Mouse (Mus musculus) urinary bladder, postnatal 36 days (tissue): ENCODE results near the gene Zfp94.

ENCODE experiments used
- DNase-seq, 2 experiments: peaks; one replicate each; pipeline ENCODE4 v3.0.0; 2022; ENCODE audit warnings: low spot score in 2 of 2, mixed read lengths in 1 of 2

The Zfp94 gene

GRCm38 (mm10) chr7:24316567-24317092 lies at the start of gene Zfp94:
Gene Zfp94, minus strand, starts transcription at chr7:24316666.
- DNase-seq = peak; percentile 90 to 95

DNA sequence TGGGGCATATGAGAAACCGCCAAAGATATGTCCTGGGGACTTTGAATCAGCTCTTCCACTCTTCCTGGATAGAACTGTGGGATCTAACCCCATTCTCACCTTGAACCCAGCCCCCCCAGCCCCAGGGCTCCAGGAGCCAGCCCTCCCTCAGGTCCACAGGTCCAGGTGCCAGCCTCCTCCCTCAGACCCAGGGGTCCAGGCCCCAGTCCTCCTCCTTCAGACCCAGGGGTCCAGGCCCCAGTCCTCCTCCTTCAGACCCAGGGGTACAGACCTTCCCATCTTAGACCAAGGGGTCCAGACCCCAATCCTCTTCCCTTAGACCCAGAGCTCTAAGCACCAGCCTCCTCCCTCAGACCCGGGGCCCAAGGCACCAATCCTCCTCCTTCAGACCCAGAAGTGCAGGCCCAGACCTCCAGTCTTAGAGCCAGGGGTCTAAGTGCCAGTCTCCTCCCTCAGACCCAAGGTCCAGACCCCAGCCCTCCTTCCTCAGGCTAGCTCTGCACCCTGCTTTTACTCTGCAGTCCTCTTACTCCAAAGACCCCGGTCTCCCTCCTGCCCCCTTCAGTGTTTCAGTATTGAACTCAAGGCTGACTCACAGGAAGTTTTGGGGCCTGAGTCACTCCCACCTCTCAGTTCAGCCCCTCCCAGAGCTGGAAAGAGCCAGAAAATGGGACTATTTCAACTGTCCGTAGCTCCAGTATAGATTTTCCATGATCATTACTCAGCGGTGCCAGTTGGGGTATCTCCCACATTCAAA lies 49.0 kb upstream of the Zfp94 start:
- DNase-seq = no peak

- DNase-seq = peak; percentile 79 to 84
These were observed 48.4 kb upstream of the Zfp94 start for GRCm38 (mm10) chr7:24364827-24365226.

- DNase-seq = no peak
These were observed 46.8 kb upstream of the Zfp94 start for GRCm38 (mm10) chr7:24363228-24363627.

- no peak for DNase-seq
These were observed 44.5 kb upstream of the Zfp94 start for GRCm38 (mm10) chr7:24361001-24361400.

DNA sequence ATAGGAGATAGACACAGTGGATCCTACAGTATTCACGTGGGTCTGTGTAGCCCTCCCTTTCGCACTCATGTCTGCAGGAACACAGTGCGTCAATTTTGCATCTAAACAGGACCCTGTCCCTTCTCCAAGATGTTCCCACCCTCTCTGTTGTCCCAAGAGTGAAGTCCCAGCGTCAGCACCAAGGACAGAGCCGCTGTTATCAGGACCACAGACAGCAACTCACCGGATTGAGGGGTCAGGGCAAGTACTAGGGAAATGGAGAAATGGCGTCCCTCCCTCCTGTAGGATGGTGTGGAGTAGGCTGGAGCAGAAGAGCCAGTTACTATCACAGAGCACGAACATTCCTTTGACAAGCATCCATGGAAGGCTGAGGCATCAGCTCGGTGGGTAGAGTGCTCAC lies 42.8 kb upstream of the Zfp94 start:
- no peak for DNase-seq

- no peak for DNase-seq
These were observed 41.4 kb upstream of the Zfp94 start for GRCm38 (mm10) chr7:24357899-24358298.

GRCm38 (mm10) chr7:24356081-24356480 lies 39.6 kb upstream of the Zfp94 start:
- DNase-seq = no peak

DNA sequence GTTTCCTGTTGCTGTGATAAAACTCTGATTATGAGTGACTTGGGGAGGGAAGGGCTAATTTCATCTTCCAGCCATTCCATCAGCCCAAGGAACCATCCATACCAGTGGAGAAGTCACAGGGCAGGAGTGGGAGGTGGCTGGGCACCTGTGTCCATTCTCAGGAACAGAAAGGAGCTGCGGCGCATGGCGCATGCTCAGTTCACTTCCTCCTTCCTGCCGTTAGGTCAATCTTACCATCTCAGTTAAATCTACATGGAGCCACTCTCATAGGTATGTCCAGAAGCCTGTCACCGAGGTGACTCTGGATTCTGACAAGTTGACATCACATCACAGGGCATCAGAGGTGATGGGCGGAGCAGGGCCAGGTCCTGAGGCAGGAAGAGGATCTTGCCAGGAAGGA lies 39.2 kb upstream of the Zfp94 start:
- DNase-seq = no peak

- DNase-seq = no peak
These were observed 32.4 kb upstream of the Zfp94 start, which contains the start of gene Lypd5 for GRCm38 (mm10) chr7:24348896-24349295. Gene Lypd5, plus strand, starts transcription at chr7:24349196.

DNA sequence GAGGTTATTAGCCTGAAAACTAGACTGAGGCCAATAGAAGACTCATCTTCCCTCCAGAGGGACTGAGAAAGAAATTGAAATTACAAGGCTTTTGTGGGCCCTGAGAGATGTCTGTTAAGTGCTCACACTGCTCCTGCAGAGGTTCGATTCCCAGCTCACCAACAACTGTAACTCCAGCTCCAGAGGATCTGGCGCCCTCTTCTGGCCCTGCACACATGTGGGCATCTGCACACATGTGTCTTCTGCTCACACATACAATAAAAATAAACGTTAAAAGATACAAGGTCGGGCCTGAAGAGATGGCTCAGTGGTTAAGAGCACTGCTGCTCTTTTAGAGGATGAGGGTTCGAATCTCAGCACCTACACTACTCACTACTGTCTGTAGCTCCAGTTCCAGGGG lies 30.0 kb upstream of the Zfp94 start:
- DNase-seq = no peak

- no peak for DNase-seq
These were observed 27.3 kb upstream of the Zfp94 start for GRCm38 (mm10) chr7:24343701-24344272.

GRCm38 (mm10) chr7:24338241-24338640 lies 21.8 kb upstream of the Zfp94 start:
- DNase-seq = no peak

DNA sequence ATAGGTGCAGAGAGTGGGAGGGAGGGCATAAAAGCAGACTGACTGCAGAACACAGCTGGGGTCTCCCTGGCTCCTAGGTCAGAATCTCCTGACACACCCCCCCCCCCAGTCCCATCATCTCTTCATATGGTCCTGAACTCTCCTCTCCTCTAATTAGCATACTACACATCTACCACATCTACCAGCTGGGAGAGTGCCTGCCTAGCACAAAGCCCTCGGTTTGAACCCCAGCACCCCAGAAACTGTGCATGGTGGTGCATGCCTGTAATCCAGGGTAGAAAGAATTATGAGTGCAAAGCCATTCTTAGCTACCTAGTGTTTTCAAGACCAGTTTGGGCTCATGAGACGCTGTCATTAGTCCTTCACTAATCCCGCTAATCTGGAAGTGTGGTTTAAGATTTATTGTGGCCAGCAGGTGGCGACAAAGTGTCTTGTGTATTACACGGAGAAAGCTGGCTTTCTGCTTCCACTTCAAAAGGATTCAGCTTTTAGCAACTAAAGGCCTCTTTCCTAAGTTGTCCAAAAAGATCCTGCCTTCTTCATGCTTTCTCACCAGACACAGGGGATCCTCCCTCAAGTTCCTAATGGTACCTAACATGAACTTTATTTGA lies 19.3 kb upstream of the Zfp94 start:
- DNase-seq = peak; percentile 61 to 65

DNA sequence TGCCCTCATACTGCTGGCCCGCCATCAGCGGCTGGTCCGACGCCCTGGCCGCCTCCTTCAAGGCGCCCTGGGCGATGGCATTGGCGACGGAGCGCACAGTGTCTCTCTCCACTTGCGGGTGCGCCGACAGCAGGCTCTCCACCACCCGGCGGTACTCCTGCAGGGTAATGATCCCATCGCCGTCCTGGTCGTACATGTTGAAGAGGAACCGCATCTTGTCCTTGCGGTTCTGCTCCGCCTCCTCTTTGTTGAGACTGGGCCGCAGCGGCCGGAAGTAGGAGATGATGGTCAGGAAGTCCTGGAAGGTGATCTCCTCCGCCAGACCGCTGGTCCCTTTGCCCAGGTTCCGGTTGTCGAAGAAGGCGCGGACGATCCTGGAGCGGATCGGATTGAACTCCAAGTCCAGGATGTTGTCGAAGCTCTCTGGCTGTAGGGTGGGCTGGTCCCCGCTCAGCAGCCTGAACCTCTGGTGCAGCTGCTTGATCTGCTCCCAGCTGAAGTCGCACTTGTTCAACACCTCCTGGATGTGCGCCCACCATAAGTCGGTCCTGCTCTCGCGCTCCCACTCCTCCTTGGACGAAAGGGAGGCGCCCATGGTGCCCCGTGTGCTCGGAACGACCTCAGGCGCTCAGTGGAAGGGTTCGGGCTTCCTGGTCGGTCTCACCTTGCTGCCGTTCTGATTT lies 17.0 kb upstream of the Zfp94 start, which contains the start of gene Tescl:
TSS of gene Tescl (minus strand) at position 633 of the 683 bp plus-strand sequence.
- DNase-seq = peak in 1 of 2 experiments; percentile 9

DNA sequence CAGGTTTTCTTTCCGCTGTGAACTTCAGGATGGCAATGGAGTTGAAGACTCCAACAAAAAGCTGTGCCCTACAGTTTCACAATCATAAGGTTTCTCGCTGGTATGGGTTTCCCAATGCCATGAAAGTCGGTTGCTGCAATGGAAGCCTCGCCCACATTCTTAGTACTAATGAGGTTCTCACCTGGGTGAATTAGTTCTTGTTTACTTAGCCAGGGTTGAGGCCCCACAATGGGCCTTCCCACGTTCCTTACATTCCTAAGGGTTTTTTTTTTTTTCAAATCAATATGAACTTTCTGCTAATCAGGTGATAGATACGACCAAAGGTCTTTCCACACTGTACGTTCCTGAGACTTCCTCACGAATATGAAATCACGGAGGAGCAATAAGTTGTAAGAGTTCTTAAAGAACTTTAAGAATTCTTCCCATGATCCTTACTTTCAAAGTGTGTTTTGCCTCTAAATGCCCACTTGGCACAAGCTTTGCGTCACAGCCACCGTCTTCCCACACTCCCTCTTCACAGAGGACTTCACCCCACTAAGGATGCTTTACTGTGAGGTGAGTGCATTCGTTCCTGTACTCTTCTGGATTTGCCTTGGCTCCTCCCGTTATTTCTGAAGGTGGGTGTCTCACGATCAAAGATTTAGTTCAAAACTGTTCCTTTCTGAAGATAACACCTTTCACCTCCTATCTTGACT lies 11.0 kb upstream of the Zfp94 start:
- DNase-seq = no peak

GRCm38 (mm10) chr7:24326273-24327135 lies 10.0 kb upstream of the Zfp94 start:
- no peak for DNase-seq

DNA sequence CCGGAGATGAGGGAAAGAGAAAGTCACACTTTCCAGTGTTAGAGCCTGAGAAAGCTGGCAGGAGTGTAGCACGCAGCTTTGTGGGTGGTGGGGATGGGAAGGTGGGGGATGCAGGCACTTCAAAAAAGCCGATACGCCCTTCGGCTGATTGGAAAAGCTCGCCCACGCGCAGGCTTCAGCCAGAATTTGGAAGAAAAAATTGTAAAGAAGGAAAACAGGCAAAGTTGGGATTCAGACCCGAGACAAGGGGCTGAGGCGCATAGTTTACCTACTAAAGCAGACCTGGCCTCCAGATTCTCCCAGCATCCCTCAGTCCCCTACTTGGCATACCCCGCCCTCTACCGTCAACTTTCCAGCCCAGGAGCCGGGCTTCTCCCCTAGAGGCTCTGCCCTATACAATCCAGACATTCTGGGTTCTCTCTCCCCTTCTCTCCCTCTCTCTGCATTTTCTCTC lies 9.2 kb upstream of the Zfp94 start:
- DNase-seq = no peak

DNA sequence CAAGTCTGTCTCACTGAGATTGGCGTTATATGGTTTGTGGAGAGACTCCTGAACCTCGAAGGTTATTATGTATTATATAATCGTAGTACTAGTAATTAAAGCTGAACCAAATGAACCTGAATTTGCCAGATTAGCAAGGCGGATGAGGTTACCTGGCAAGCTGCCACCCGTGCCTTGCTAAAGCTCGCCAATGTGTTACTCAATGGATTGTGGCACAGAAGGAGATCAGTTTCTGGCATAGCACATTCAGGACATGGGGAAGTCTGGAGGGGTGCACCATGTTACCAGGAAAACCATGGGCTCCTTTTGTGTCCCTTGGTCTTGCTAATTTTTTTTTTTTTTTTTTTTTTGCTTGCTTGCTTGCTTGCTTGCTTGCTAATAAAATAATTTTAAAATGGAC lies 8.7 kb upstream of the Zfp94 start:
- DNase-seq = peak in 1 of 2 experiments; percentile 36

DNA sequence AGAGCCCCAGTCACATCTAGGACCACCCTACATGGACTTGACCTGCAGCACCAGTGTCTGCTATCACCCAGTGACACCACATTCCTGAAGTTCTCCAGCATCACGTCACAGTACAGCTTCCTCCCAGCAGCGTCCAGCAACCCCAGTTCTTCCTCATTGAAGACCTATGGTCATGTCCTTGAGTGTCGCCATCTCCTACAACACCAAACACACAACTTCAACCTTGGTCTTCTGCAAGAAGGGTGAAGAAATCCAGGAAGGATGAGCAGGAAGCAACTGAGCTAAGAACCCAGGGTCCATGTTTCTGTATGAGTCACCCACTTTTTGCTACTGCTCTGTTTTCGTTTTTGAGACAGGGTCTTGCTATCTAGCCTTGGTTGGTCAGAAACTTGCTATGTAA lies 6.1 kb upstream of the Zfp94 start:
- DNase-seq = no peak
